Mouse (Mus musculus) CH12.LX (cell line): Measurements from ENCODE around the gene Ttc17. TPM values are rescaled to one million over a fixed set of nuclear protein-coding genes. Genes with fewer than 3 reads are reported as not detected.

Experiments used
- DNase-seq: peaks from one replicate; pipeline ENCODE4 v3.0.0-alpha.2; 2013; ENCODE audit errors: extremely low read depth
- H3K27ac ChIP-seq: 2 replicates; pipeline ENCODE4 v1.5.1; 2012; ENCODE audit warnings: low read depth, mild to moderate bottlenecking, control low read depth, moderate library complexity; ENCODE audit not compliant: insufficient read depth
- H3K27me3 ChIP-seq: replicated peaks from 2 replicates; pipeline ENCODE3; 2012; ENCODE audit warnings: inconsistent platforms
- H3K36me3 ChIP-seq, 2 experiments: replicated peaks in 1 of 2; 2 replicates each; pipeline versions ENCODE3 to v1.6.1; 2012; ENCODE audit warnings: inconsistent platforms in 1 of 2, low read length in 1 of 2, mild to moderate bottlenecking in 1 of 2, mixed read lengths in 1 of 2, moderate library complexity in 1 of 2; ENCODE audit not compliant: control insufficient read depth in 1 of 2, insufficient read depth in 1 of 2
- H3K4me1 ChIP-seq, 2 experiments: 2 replicates each; pipeline ENCODE4 v1.6.1; 2012; ENCODE audit warnings: inconsistent platforms in 1 of 2, moderate library complexity in 1 of 2; ENCODE audit not compliant: insufficient read depth in 2 of 2, control insufficient read depth in 1 of 2
- H3K4me2 ChIP-seq: 2 replicates; pipeline ENCODE4 v1.6.1; 2012; ENCODE audit warnings: low read depth, mild to moderate bottlenecking, control low read depth; ENCODE audit not compliant: poor library complexity, insufficient read depth, severe bottlenecking
- H3K4me3 ChIP-seq, 3 experiments: fragments of 150-350 bp in 1 of 3; sonication (generic) in 1 of 3; replicated peaks in 1 of 3; 2 replicates each; pipeline versions ENCODE3 to v1.5.1; 2011 to 2012; ENCODE audit warnings: low read depth in 2 of 3, low read length in 2 of 3, mild to moderate bottlenecking in 2 of 3, moderate library complexity in 2 of 3, control low read depth in 1 of 3, improper control_type of control experiment in 1 of 3, inconsistent platforms in 1 of 3, mixed read lengths in 1 of 3; ENCODE audit not compliant: poor library complexity in 1 of 3
- H3K79me2 ChIP-seq: replicated peaks from 2 replicates; pipeline ENCODE4 v1.6.1; 2012; ENCODE audit warnings: mild to moderate bottlenecking, moderate library complexity; ENCODE audit not compliant: control insufficient read depth, poor library complexity, insufficient read depth, severe bottlenecking; ENCODE audit errors: extremely low read depth
- H3K9ac ChIP-seq: 2 replicates; pipeline ENCODE4 v1.6.1; 2012; ENCODE audit warnings: low read depth, mild to moderate bottlenecking, control low read depth, moderate library complexity; ENCODE audit not compliant: insufficient read depth
- H3K9me3 ChIP-seq: replicated peaks from 2 replicates; pipeline ENCODE3; 2012; ENCODE audit warnings: low read length, inconsistent platforms, mixed read lengths
- CTCF ChIP-seq, 2 experiments: IDR thresholded peaks in 1 of 2; conservative IDR thresholded peaks in 1 of 2; 2 replicates each; pipeline ENCODE4 v1.5.1; 2011 to 2012; ENCODE audit warnings: low read depth in 2 of 2, low read length in 2 of 2, improper control_type of control experiment in 1 of 2, inconsistent platforms in 1 of 2, mild to moderate bottlenecking in 1 of 2, moderate library complexity in 1 of 2
- EP300 ChIP-seq: IDR thresholded peaks from 2 replicates; pipeline ENCODE4 v1.6.1; 2011; ENCODE audit warnings: low read length, improper control_type of control experiment
- MYC ChIP-seq: IDR thresholded peaks from 2 replicates; pipeline ENCODE4 v1.6.1; 2011; ENCODE audit warnings: low read depth, mild to moderate bottlenecking, improper control_type of control experiment, low read length
- RAD21 ChIP-seq: IDR thresholded peaks from 2 replicates; pipeline ENCODE4 v1.6.1; 2011; ENCODE audit warnings: low read depth, mild to moderate bottlenecking, low read length, improper control_type of control experiment, moderate library complexity
- RCOR1 ChIP-seq: conservative IDR thresholded peaks from 2 replicates; pipeline ENCODE4 v1.6.1; 2012; ENCODE audit warnings: low read depth, mild to moderate bottlenecking, inconsistent platforms, low read length, improper control_type of control experiment
- SMC3 ChIP-seq: IDR thresholded peaks from 2 replicates; pipeline ENCODE4 v1.6.1; 2011; ENCODE audit warnings: low read depth, low read length, improper control_type of control experiment
- ZNF384 ChIP-seq: IDR thresholded peaks from 2 replicates; pipeline ENCODE4 v1.6.1; 2012; ENCODE audit warnings: low read depth, low read length, improper control_type of control experiment, inconsistent platforms
- dilution Hi-C: fragments of 300-500 bp; cut with MboI; formaldehyde crosslinking; loops from 2 replicates; pipeline ENCODE4 v1.14.3; 2020; ENCODE audit warnings: low sequenced_read_pairs; ENCODE audit not compliant: extremely low pct_unique_long_range_greater_than_20kb, extremely low pct_ligation_motif_present
- in situ Hi-C: fragments of 300-500 bp; cut with MboI; formaldehyde crosslinking; loops from 3 replicates; pipeline ENCODE4 v1.14.3; 2019; ENCODE audit warnings: low sequenced_read_pairs, low pct_ligation_motif_present, low pct_unique_long_range_greater_than_20kb, mixed read lengths
- polyA plus RNA-seq: library from polyadenylated mRNA; unstranded; fragments of >175 nt; gene quantifications from 2 replicates; pipeline ENCODE4 v1.2.1, GENCODE M21; 2012; ENCODE audit warnings: low read depth; ENCODE audit not compliant: insufficient read length
- total RNA-seq, 2 experiments: library from RNA; depleted of rRNA; stranded (reverse); fragments of 300-350 nt in 1 of 2; fragments of >200 nt in 1 of 2; gene quantifications; 2 replicates each; pipeline ENCODE4 v1.2.3; 2012 to 2014

The Ttc17 gene
- total and polyA plus RNA-seq, 3 experiments, result 13.2 to 17.9 (median 13.8) TPM

DNA sequence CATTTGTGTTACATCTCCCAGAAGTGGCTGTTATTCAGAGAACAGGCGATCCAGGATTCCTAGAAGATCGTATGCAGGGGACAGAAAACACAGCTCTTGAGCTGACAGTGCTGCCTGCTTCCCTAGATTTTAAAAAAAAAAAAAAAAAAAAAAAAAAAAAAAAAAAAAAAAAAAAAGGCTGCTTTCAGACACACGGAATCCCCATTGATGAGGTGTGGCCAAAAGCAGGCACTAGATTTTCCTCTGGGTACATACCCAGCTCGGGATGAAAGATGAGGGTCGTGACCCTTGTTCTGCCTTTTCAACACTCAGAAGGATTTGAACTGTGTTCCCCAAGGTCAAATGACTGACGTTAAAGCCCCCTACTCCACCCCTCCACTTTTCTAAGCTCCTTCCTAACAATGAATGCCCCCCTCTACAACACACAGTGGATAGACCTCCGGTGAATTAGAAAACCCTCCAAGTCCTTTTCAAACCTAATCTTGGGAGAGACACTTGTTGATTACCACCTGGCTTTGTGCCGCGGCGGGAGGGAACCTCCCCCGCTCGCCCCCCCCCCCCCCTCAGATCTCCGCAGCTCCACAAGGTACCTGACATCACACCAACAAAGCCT lies 143.5 kb downstream of the Ttc17 start:
- H3K9ac ChIP-seq, result no peak overlapping the region
- H3K9me3 ChIP-seq, result no peaks in the 10 kb centered on the region
- in situ Hi-C loops (no loop called here), dilution Hi-C loops (no loop called here)
- H3K27me3 ChIP-seq, result peaks cover 54% of the 10 kb centered on the region
- no peak overlapping the region for H3K4me3 ChIP-seq
- H3K36me3 ChIP-seq, result no peaks in the 10 kb centered on the region
- no peak overlapping the region for H3K27ac ChIP-seq
- TF ChIP-seq ZNF384 (peak; percentile 86), MYC (no peak)
- no peaks in the 10 kb centered on the region for H3K79me2 ChIP-seq
- no peak for DNase-seq
- peaks cover 11 to 36% of the 10 kb centered on the region in 2 experiments for H3K4me1 ChIP-seq
- peak overlapping the region; percentile 100 for H3K4me2 ChIP-seq

DNA sequence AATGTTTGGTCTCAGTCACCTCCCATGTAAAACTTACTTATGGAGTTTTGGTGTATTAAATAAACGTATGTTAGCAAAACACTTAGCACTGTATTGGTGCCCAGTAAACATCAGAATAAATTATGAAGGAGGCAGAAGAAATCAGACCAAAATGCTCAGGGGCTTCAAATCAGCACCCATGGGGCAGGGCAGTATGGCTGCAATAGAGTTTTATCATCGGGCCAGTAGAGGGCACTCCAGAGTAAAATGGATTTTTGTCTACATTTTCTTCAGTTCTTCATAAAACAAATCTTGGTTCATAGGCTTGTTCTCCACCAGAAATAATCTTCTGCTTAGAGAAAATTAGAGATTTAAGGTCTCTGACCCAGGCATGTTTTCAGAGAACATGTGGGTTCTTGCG lies 152.4 kb downstream of the Ttc17 start:
- TF ChIP-seq EP300, result no peak
- peak; percentile 35 for TF ChIP-seq RAD21
- TF ChIP-seq CTCF (conservative IDR thresholded peaks at IDR 0.05 in 1 of 2, IDR thresholded peaks at IDR 0.05 in 1 of 2; ENCODE audit: low read depth in 2 of 2, low read length in 2 of 2), result peak; percentile 72 to 73
- peak; percentile 60 for TF ChIP-seq SMC3
- no peak for TF ChIP-seq RCOR1
- TF ChIP-seq, all 38 proteins: peak for 3
- no peak overlapping the region for H3K27ac ChIP-seq
- peaks cover 54% of the 10 kb centered on the region for H3K27me3 ChIP-seq
- H3K9me3 ChIP-seq, result no peaks in the 10 kb centered on the region
- H3K4me1 ChIP-seq, result no peaks in the 10 kb centered on the region
- peak; percentile 39 for DNase-seq
- H3K36me3 ChIP-seq, result no peaks in the 10 kb centered on the region
- H3K9ac ChIP-seq, result no peak overlapping the region
- no peaks in the 10 kb centered on the region for H3K79me2 ChIP-seq
- H3K4me3 ChIP-seq, result no peak overlapping the region
- in situ Hi-C loops, result no loop called here
- no peak overlapping the region for H3K4me2 ChIP-seq
- dilution Hi-C loops, result no loop called here

Other genes starting within 250 kb of the Ttc17 start
- 70.7 and 81.1 TPM in 2 replicates for gene Hsd17b12, start 248.7 kb downstream of the Ttc17 start, total RNA-seq (2012; rRNA removed)
- 117 and 124 TPM in 2 replicates for gene Hsd17b12, start 248.7 kb downstream of the Ttc17 start, total RNA-seq (2014; rRNA removed)
- 110 and 114 TPM in 2 replicates for gene Hsd17b12, start 248.7 kb downstream of the Ttc17 start, polyA plus RNA-seq
- 60.2 and 73.8 TPM in 2 replicates for gene Api5, start 31.4 kb upstream of the Ttc17 start, total RNA-seq (2012; rRNA removed)
- 160 and 183 TPM in 2 replicates for gene Api5, start 31.4 kb upstream of the Ttc17 start, total RNA-seq (2014; rRNA removed)
- 99.1 and 108 TPM in 2 replicates for gene Api5, start 31.4 kb upstream of the Ttc17 start, polyA plus RNA-seq